Mouse (Mus musculus) cerebral cortex, adult 2 months (tissue): Measurements from ENCODE around the gene 4933415A04Rik.

ENCODE experiments used
- WGBS: fragments of 180-500 bp; shearing (Covaris S2); methylation state at CpG from one replicate; pipeline ENCODE4 v1.1.7; 2018; 5-methylcytosine and 5-hydroxymethylcytosine counted together

The 4933415A04Rik gene

GRCm38 (mm10) chr11:43632566-43632965 is 45.7 kb downstream of the 4933415A04Rik start:
- WGBS: 26% methylated on average over 4 of the region's 4 CpGs

GRCm38 (mm10) chr11:43633165-43633564 is 46.3 kb downstream of the 4933415A04Rik start:
- WGBS: 55% methylated on average over 6 of the region's 6 CpGs

GRCm38 (mm10) chr11:43633658-43634401 is 47.0 kb downstream of the 4933415A04Rik start:
- 33% methylated on average over 19 of the region's 19 CpGs for WGBS

- 47% methylated on average over 4 of the region's 4 CpGs for WGBS
These were observed 49.9 kb downstream of the 4933415A04Rik start for GRCm38 (mm10) chr11:43636761-43637160.

GRCm38 (mm10) chr11:43638486-43638885 is 51.6 kb downstream of the 4933415A04Rik start:
- WGBS: 97% methylated on average over 3 of the region's 3 CpGs
